Mouse (Mus musculus) ES-E14 (cell line): ENCODE results near the gene Med13.

ENCODE experiments used
- CHD2 ChIP-seq: IDR thresholded peaks from 2 replicates; pipeline ENCODE4 v1.6.1; 2014; ENCODE audit warnings: mild to moderate bottlenecking, low read depth, low read length, inconsistent platforms
- ZC3H11A ChIP-seq: IDR thresholded peaks from 2 replicates; pipeline ENCODE4 v1.6.1; 2012; ENCODE audit warnings: low read depth, mild to moderate bottlenecking, inconsistent platforms, low read length, borderline replicate concordance
- ZNF384 ChIP-seq: IDR thresholded peaks from 2 replicates; pipeline ENCODE4 v1.6.1; 2012; ENCODE audit warnings: low read depth, low read length, inconsistent platforms

DNA sequence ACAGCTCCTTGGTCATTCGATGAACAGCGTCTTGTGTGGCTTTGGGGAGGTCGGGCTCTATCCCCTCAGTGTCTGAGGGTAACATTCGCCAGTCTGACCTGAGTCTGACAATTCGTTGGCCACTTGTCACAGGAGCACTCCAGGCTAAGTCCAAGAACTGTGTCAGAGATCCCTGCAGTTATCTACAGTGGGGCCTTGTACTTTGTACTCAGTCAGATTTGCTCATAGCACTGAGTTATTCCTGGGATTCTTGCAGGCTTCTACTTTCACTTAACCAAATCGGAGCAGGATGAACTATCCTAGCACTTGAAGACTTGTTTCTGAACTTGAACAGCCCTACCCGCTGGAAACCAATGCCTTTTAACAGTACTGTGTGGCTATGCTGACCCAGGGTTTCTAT, 34.3 kb upstream of the Med13 start:
- TF ChIP-seq ZNF384 (no peak), CHD2 (no peak), ZC3H11A (no peak)
